Mouse (Mus musculus): ENCODE measurements around the gene Asb1. TPM values are rescaled to one million over a fixed set of nuclear protein-coding genes. Genes with fewer than 3 reads are reported as not detected.
A peak's percentile ranks its signal among the peaks of the same experiment; 100 is the strongest.

The Asb1 gene
- total RNA-seq, 2 experiments from 2014 or later = 19.4 TPM

DNA sequence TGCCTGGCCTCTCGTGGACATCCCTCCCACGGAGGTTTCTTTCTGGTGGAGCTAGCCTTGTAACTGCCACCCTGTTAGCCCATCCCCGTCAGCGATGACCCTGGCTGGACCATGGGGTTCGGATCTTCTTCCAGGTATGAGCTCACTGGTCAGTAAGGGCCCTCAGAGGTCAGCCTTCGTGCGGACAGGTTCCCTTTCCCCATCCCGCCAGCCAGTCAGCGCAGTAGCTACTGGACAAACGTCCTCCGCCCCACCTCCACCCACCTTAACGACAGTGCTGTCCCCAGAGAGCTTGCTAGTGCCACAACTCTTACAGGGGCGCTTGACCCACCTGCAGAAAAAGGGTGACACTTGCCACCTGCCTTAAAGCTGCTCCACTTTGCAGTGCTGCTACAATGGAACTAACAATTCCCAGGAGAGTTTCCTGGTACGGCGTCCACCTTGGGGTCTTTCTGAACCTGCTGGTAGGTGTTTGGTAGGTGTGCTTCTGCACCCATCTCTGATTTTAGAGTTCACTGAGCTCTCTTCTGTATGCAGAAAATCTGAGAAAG lies 773 bp downstream of the Asb1 start:
- no peak for DNase-seq (ENCODE audit: low spot score in 2 of 2)

DNA sequence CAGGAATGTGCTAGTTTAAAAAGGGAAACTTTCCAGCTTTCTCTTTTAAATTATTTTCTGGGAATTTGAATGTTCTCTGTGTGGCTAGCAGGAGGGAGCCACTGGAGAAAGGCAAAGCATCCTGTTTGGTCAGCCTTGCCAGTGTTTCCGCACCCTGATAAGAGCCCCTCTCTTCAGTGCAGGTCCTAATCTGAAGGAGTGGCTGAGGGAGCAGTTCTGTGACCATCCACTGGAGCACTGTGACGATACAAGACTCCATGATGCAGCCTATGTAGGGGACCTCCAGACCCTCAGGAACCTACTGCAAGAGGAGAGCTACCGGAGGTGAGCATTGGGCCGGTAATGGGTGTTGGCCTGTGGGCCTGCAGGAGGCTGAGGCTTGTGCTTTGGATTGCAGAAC lies 3.6 kb downstream of the Asb1 start:
- DNase-seq (ENCODE audit: low spot score in 2 of 2) = no peak

- DNase-seq (ENCODE audit: low spot score in 2 of 2) = no peak
Observed at GRCm38 (mm10) chr1:91545226-91545625, 4.9 kb downstream of the Asb1 start.

- DNase-seq (ENCODE audit: low spot score in 2 of 2) = no peak
Observed at GRCm38 (mm10) chr1:91547567-91547966, 7.2 kb downstream of the Asb1 start.

- no peak for DNase-seq (ENCODE audit: low spot score in 2 of 2)
Observed at GRCm38 (mm10) chr1:91549073-91549472, 8.7 kb downstream of the Asb1 start.

GRCm38 (mm10) chr1:91557099-91557498 lies 16.8 kb downstream of the Asb1 start:
- DNase-seq (ENCODE audit: low spot score in 2 of 2) = no peak

- no peak for DNase-seq (ENCODE audit: low spot score in 2 of 2)
Observed at GRCm38 (mm10) chr1:91561226-91561625, 20.9 kb downstream of the Asb1 start.

DNA sequence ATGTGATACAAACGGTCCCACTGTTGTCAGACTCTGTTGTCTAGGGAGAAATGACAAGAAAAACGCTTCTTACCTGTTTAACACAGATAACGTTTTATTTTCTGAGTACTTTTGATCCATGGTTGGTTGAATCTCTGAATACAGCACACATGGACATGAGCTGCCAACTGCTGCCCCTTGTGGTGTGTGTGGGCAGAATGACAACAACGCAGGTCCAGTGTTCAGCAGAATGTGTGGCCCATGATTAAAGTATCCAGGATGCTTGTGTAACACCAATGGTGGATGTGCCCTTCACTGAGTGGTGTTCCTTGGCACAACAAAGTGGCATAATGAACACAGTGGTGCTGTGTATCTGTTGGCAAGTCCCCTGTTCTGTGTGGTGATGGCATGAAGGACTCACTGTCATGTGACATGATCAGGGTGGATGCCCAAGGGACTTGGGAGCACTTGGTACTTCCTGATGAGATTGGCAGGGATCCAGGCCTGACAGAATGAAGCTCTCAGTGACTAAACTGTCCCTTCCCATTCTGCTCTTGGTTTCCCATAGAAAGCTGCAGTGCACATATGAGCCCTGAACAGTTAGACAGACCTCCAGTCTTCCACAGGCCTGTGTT lies 22.7 kb downstream of the Asb1 start:
- DNase-seq (ENCODE audit: low spot score in 2 of 2) = no peak

DNA sequence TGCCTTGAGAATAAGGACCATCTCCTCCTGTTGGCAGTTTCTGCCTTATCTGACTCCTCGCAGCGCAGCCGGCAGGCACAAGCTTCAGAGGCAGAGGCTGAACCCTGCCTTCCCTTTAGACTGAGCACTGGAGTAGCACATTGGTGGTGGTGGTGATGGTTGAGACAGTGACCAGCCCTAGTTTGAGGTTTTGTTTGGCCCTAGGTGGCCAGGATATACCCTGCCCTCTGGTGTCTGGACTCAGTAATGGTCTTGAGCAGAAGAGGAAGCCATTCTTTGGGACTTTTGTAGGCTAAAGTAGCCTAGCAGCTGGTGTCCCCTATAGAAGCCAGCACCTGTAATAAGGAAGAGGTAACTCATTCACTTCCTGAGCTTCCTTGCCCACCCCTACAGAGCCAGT lies 23.7 kb downstream of the Asb1 start:
- DNase-seq (ENCODE audit: low spot score in 2 of 2) = no peak

DNA sequence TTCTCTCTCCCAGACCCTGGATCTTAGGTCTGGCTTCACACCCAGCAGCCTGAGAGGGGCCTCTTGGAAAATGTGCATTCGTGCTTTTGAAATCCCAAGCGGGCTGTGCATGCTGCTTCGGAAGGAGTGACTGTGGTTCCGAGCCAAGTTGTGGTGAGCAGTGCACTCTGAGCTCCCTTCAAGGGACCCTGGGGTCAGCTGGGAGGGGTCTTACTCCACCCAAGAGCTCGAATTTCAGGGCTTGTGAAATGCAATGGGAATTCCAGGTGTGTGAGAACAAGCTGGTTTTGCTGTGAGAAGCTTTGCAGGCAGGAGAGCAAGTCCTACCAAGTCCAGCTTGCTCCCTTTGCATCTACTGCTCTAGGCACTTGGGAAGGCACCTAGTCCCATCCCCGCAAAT lies 24.3 kb downstream of the Asb1 start:
- DNase-seq (ENCODE audit: low spot score in 2 of 2) = no peak

DNA sequence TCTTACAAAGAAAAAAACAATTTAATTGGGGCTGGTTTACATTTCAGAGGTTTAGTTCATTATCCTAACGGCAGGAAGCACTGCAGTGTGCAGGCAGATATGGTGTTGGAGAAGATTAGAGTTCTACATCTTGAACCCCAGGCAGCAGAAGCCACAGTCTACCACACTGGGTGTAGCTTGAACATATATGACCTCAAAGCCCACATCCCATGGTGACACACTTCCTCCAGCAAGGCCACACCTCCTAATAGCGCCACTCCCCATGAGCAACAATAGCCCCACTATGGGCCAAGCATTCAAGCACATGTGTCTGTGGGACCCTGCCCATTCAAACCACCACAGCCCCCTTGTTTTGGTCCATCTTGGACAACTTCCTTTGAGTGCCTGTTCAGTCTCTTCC lies 26.9 kb downstream of the Asb1 start:
- DNase-seq (ENCODE audit: low spot score in 2 of 2) = no peak

DNA sequence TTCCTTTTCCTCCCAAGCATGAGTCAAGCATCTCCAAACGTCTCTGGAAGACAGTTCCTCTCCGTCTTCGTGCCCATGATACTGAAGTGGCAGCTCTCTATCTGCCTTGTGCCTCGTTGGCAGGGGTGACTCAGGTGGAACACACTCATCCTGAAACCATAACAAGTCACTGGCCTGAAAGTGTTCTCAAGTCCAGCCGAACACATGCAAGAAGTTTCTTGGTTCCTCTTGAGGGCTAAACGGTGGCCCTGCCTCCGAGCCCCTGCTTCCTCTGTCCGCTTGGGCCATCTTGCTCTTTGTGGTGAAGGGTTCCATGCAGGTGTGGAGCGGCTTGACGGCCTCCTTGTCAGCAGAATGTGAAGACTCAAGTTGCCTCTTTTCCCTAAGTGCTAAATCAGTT lies 32.1 kb downstream of the Asb1 start:
- no peak for DNase-seq (ENCODE audit: low spot score in 2 of 2)

DNA sequence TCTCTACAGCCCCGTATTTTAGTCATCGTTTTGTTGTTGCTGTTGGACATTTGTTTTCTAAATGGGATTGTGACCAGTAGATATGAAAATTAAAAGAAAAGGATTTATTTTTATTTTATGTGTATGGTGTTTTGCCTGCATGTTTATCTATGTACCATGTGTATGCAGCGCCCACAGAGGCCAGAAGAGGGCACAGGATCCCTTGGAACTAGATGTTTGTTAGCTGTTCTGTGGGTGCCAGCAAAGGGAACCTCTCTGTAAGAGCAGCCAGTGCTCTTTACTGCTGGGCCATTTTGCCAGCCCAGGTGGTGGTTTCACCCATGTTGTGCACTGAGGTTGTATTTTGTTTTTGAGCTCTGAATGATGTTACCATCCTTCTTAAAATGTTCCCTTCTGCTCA lies 33.9 kb downstream of the Asb1 start:
- peak; percentile 34 to 50 for DNase-seq (ENCODE audit: low spot score in 2 of 2)

- no peak for DNase-seq (ENCODE audit: low spot score in 2 of 2)
Observed at GRCm38 (mm10) chr1:91577883-91578517, 37.7 kb downstream of the Asb1 start.

GRCm38 (mm10) chr1:91580503-91580902 lies 40.2 kb downstream of the Asb1 start:
- DNase-seq (ENCODE audit: low spot score in 2 of 2) = no peak

DNA sequence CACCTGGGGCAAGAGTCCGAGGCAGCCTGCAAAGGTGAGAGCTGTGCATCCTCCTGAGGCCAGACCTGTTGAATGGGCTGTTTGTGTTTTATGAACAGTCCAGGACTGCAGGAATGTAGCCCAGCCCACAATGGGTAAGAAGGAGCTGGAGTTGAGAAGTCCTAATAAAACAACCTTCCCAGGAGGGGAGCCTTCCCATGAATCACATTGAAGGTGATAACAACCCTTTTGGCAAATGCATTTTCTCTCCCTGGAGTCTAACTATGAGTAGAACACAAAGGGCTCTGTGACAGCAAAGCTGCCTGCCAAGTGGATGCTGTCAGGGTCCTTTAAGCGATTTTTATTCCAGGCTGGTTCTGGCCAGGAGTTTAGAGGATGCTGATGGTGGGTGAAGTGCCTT lies 40.9 kb downstream of the Asb1 start:
- DNase-seq (ENCODE audit: low spot score in 2 of 2) = no peak

DNA sequence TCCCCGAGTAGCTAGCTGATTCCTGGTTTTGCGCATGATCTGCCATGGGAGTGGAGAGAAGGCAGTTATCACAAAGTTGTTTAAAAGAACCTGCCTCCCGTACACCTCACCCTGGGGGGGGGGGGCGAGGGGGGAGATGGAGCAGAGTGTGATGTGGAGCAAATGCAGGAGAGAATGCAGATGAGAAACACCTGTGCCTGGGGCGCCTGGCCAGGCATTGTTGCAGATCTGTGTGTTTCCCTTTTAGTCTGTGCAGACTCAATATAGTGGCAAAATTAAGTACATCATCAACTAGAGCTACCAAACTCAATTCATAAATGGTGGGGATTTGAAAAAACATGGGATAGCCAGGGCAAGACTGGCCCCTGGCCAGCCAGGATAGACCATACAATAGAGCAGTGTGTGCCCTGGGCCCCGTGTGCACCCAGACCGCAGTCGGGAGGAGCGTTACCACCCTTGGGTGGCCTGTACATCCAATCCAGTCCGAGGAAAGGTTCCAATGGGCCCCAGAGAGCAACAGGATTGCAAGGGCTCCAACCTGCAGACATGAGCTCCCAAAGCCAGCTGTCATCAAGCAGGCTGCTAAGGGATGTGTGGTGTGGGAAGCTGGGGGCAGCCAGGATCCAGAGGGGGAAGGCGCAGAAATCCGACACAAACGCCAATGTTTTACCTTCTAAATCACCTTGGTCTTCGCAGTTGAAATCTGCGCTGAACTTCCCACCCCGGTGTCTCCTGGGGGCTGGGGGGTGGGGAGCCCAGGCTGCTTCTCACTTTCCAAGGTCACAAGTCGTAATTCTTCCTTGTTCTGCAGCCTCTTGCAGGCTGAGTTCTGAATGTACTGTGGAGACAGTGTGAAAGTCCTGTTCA lies 44.9 kb downstream of the Asb1 start:
- no peak for DNase-seq (ENCODE audit: low spot score in 2 of 2)

DNA sequence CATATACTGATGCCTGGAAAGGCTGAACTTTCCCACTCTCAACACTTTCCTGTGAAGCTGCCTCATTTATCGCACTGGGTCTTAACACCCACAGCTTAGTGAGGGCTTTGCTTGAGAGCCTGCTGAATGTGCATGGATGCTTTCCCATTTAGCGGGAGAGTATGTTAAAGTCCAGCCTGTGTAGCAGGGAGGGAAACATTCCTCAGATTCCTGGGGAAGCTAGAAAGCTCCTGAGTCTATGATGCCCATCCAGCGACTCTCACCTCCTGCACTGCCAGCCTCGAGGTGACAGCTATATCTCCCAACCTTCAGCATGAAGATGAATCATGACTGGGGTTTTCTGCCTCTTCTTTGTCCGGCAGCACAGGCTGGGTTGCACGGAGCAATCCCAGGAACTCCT lies 49.4 kb downstream of the Asb1 start:
- no peak for DNase-seq (ENCODE audit: low spot score in 2 of 2)

DNA sequence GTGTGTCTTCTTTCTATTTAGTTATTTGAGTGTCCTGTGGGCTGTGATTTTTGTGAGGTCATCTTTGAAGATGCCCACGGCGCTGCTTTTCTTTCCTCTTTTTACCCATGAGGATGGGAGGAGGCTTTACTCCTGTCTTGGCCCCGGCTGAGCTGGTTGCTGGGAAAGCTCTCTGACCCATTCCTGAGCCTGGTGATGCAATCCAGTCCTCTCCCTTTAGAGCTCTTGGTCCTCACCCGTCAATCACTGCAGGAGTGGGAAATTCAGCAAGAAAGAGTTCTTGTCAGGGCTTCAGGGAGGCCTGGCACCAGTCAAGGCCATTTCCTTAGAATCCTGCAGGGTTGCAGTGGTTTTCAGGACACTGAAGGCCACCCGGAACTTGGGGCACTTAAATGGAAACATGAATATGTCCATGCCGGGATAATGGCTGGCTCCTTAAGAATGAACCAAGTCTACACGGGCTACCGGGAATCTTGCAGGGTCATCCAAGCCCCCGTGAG lies 55.2 kb downstream of the Asb1 start:
- DNase-seq (ENCODE audit: low spot score in 2 of 2) = no peak

DNA sequence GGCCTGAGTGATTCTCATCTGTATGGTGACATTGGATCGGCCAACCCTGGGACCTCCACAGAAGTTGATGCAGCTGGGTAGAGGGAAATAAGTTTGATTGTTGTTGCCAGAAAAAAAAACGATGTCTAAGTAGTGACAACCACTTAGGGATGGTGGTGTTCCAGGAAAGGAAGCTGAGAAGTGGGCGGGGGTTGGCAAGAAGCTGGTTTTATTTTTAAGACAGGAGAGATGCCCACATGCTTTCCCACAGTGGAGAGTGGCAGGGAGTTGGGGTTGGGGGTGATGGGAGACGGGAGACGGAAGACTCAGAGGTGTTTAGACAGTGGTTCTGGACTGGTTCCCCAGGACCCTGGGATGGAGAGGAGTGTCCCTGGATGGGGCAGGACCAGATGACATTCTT lies 57.3 kb downstream of the Asb1 start:
- DNase-seq (ENCODE audit: low spot score in 2 of 2) = no peak

- DNase-seq (ENCODE audit: low spot score in 2 of 2) = peak; percentile 45
Observed at GRCm38 (mm10) chr1:91600671-91601361, 60.5 kb downstream of the Asb1 start.

All from adrenal gland, adult 18-20 months (tissue).